Mouse (Mus musculus) left cerebral cortex, postnatal 36 days (tissue): ENCODE results near the gene Gm10147. TPM values are rescaled to one million over a fixed set of nuclear protein-coding genes. Genes with fewer than 3 reads are reported as not detected.
"Not testable (repeated sequence)": the region's sequence is repeated elsewhere in the genome, so short reads cannot be mapped to it uniquely, and the experiment has no call there.

ENCODE experiments used
- DNase-seq, 2 experiments: peaks; one replicate each; pipeline ENCODE4 v3.0.0; 2021 to 2022; ENCODE audit warnings: low spot score in 2 of 2, mixed read lengths in 1 of 2
- intact Hi-C: fragments of 180-260 bp; cut with DNase I; formaldehyde crosslinking; loops from one replicate; pipeline ENCODE4 v1.15.1; 2025
- microRNA-seq: library from miRNA; unstranded; fragments of <30 nt; microRNA quantifications from one replicate; pipeline ENCODE4 v1.2.0, GENCODE M21; 2022
- total RNA-seq, 2 experiments: library from RNA; stranded (reverse); gene quantifications; 2 replicates each; pipeline ENCODE4 v1.2.3; 2021

The Gm10147 gene
- not detected for total RNA-seq

DNA sequence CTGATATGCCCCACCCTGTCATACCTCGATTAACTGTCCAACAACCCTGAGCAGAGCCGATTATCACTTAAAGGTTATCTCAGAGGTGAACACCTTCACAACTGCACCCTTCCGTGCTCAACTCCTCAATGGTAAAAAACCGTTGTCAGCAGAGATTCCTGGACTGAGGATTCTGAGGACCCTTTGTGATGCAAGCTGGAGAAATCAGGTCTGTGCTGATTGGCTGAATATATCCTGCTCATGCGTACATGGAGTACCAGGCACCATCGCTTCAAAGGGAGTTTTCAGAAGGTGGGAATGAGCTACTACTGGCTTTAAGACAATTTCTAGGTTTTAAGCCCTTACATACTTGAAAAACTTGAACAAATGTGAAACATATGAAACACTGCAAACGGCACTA lies at the start of gene Gm10147:
Gm10147 (minus strand) TSS at position 101 of the 400 bp plus-strand sequence.
- intact Hi-C loops, DNase-seq: not testable (repeated sequence)

Small RNA genes lying within 50 kb of the gene (microRNA-seq; reads per million reads assigned to microRNA genes)
- gene Gm44499: not detected
